In the genomic region with DNA sequence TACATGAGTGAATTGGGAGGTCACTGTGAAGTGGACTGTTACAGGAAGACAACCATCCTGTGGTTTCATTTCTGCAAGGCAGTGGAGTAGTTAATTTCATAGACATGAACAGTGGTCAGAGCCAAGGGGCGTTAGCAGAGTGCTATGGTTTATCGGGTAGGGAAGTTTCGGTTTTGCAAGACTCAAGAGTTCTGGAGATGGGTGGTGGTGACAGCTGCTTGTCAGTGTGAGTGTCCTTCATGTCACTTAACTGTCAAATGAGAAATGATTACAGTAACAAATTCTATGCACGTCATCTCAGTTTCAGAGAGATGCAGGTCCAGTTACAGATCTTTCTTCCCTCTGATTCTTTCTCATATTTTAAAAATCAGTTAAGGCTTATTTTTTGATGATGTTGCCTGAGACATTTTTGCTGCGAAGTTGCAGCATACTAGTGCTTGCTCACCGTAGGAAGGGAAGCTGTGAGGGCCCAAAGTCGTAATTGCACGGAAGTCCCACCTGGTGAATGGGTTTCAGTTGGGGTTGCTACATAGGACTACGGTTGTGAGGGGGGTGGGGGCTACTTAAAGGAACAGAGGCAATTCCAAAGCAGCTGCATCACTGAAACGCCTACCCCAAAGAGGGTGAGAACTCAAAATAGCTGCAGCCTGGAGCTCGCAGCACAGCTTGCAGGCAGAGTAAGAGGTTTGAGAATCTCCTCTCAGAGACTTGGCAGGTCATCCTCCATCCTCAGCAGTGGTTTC, we compare ENCODE assay signal across 8 mouse cellular contexts. TPM values are rescaled to one million over a fixed set of nuclear protein-coding genes. Genes with fewer than 3 reads are reported as not detected.
DNase-seq lines count a peak whose midpoint lies in the region; ATAC-seq lines count a peak whose summit lies in the region.

No protein-coding gene starts in this region.

- H3K9ac ChIP-seq in kidney, embryonic 16.5 days (replicated peaks; ENCODE audit: low read length): no peak overlapping the region

- H3K36me3 ChIP-seq in kidney, embryonic 16.5 days (ENCODE audit: insufficient read depth, low read length): no peaks in the 10 kb centered on the region
- no peaks in the 10 kb centered on the region for H3K36me3 ChIP-seq in midbrain, embryonic 10.5 days

- H3K9me3 ChIP-seq in kidney, embryonic 16.5 days (ENCODE audit: low read length): no peaks in the 10 kb centered on the region
- no peaks in the 10 kb centered on the region; the same call in 1 of the 2 replicates for H3K9me3 ChIP-seq in midbrain, embryonic 10.5 days (replicated peaks)

- no peak for DNase-seq in frontal cortex, postnatal 14 days (ENCODE audit: low spot score in 2 of 2)
- peak; percentile 31 to 37 for DNase-seq in B cell, adult 2 months
- DNase-seq in right cerebral cortex, adult 2 months (ENCODE audit: low spot score in 2 of 2): peak; percentile 33 to 41
- DNase-seq in kidney, postnatal 25 days: no peak
- DNase-seq in midbrain, embryonic 10.5 days (ENCODE audit: low spot score): no peak

- H3K4me1 ChIP-seq in kidney, embryonic 16.5 days (ENCODE audit: insufficient read depth, low read length): 0 out of 2 replicates have a peak, but pooled peaks cover 2% of the 10 kb centered on the region
- H3K4me1 ChIP-seq in midbrain, embryonic 10.5 days: no peaks in the 10 kb centered on the region

- 69% methylated on average over 11 of the region's 11 CpGs for WGBS in kidney, embryonic 16.5 days
- WGBS in midbrain, embryonic 10.5 days: 90% methylated on average over 11 of the region's 11 CpGs

- peak; percentile 78 for ATAC-seq in frontal cortex, adult (ENCODE audit: low TSS enrichment)
- peak; percentile 65 for ATAC-seq in inflammation-experienced regulatory T-cells, adult 6 months
- ATAC-seq in kidney, embryonic 16.5 days (ENCODE audit: low FRiP score, low TSS enrichment): no peak

- H3K4me3 ChIP-seq in kidney, embryonic 16.5 days (ENCODE audit: low read length): no peak overlapping the region
- no peak overlapping the region for H3K4me3 ChIP-seq in midbrain, embryonic 10.5 days

- no peaks in the 10 kb centered on the region for H3K27me3 ChIP-seq in kidney, embryonic 16.5 days (ENCODE audit: insufficient read depth, low read length)
- no peaks in the 10 kb centered on the region for H3K27me3 ChIP-seq in midbrain, embryonic 10.5 days (ENCODE audit: low read depth, poor library complexity, severe bottlenecking)

- H3K27ac ChIP-seq in kidney, embryonic 16.5 days (ENCODE audit: low read length): no peak overlapping the region
- no peak overlapping the region for H3K27ac ChIP-seq in midbrain, embryonic 10.5 days (replicated peaks)

- no peak overlapping the region for H3K4me2 ChIP-seq in kidney, embryonic 16.5 days (replicated peaks; ENCODE audit: low read depth, low read length)

RNA-seq across cellular contexts. Expression of a gene that starts 46.7 kb away (rescaled TPM):
- polyA plus RNA-seq in inflammation-experienced regulatory T-cells, adult 6 months (2017; shearing (Covaris generic)): 1 to 10 TPM; 1.8 to 3.8 (median 3.0) TPM
- 29.2 and 34.9 TPM in 2 replicates for polyA plus RNA-seq in kidney, embryonic 16.5 days (2015; fragmentation: Nextera tagmentation; extraction: Ambion mirVana)
- 18.7 and 21.5 TPM in 2 replicates for polyA plus RNA-seq in midbrain, embryonic 10.5 days (2016; fragmentation: Nextera tagmentation; extraction: Ambion mirVana)

Comparison
In these comparisons a context has a peak if more than half of its experiments do, and no peak if none do; other contexts are left out.
1. DNase-seq: peak in B cell, adult 2 months (2 of 2) and right cerebral cortex, adult 2 months (2 of 2); none in frontal cortex, postnatal 14 days (0 of 2), kidney, postnatal 25 days (0 of 2) and midbrain, embryonic 10.5 days (single experiment).